Mouse (Mus musculus) brain, embryonic 18.5 days (tissue): Measurements from ENCODE around the gene Spaca6.
A peak's percentile ranks its signal among the peaks of the same experiment; 100 is the strongest.
"Not testable (repeated sequence)": the region's sequence is repeated elsewhere in the genome, so short reads cannot be mapped to it uniquely, and the experiment has no call there.

ENCODE experiments used
- DNase-seq: peaks from one replicate; pipeline ENCODE4 v3.0.0-alpha.2; 2012; ENCODE audit warnings: low read depth, low spot score

The Spaca6 gene

GRCm38 (mm10) chr17:17843534-17844261 lies 16.7 kb downstream of the Spaca6 start:
- DNase-seq = no peak

- DNase-seq = not testable (repeated sequence)
These were observed 17.6 kb downstream of the Spaca6 start for GRCm38 (mm10) chr17:17844606-17845005.

GRCm38 (mm10) chr17:17845187-17846027 lies 18.4 kb downstream of the Spaca6 start:
- DNase-seq = no peak

GRCm38 (mm10) chr17:17848988-17849387 lies 22.0 kb downstream of the Spaca6 start:
- DNase-seq = no peak

- DNase-seq = no peak
These were observed 23.2 kb downstream of the Spaca6 start for GRCm38 (mm10) chr17:17849906-17850712.

DNA sequence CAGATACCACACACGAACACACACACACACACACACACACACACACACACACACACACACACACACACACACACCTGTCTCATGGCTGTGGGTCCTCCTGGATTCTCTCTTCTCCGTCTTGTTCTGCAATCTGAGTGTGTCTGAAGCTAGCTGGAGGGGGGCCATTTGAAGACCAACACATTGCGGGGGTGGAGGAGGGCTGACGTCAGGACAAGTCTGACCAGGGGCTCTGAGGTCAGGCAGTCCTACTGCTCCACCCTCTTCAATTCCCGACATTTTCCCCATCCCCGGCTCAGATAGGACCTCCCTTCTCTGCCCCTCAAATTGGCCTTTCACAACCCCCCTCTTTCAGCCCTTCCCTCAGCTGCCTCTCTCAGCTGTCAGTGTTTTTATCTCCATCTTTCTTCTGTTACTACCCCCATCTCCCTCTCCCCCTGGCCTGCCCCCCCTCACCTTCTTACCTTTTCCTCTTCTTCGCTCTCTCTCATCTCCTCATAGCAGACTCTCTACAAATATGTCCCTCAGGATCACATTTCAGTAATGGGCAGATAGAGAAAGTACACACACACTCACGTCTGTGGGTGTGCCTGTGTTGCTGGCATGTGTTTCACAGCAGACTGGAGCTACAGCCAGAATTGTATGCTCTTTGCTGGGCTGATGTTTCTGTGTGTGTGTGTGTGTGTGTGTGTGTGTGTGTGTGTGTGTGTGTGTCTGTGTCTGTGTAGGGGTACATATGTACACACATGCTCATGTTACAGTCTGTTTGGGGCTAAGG lies 28.3 kb downstream of the Spaca6 start, which contains the start of gene Has1:
Gene Has1, minus strand, starts transcription at position 142 of the 775 bp plus-strand sequence.
- no peak for DNase-seq

DNA sequence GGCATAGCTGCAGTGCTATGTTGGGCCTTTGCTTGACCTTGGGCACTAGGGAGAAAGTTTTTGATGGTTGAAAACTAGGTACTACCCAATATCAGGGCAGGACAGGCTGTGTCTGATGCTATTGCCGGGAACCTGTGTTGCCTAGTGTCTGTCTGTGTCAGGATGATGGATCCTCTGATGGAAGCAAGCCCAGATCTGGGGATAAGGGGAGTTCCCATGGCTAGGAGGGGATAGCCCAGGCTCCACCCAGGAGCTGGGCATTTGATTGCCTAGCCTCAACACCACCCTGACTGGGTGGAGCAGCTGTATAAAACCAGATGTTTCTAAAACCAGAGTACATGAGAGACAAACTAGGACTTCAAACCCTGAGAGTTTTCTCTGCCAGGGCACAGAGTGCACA lies 29.7 kb downstream of the Spaca6 start:
- no peak for DNase-seq

DNA sequence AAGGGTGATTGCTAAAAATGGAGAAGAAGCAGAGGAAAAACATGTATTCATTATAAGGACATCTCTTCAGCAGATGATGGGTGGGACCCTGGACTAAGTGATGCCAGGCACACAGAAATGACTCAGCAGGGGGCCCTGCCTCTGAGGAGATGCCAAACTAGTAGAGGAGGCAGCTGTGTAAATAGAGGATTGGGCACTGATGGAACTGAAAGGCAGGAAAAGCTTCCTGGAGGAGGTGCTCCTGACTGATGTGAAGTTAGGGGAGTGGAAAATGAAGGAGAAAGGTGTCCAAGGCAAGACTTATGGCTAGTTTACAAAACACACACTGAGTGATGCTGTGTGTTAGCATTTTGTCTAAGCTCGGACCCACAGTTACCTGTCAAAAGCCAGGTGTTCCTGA lies 30.5 kb downstream of the Spaca6 start:
- no peak for DNase-seq

DNA sequence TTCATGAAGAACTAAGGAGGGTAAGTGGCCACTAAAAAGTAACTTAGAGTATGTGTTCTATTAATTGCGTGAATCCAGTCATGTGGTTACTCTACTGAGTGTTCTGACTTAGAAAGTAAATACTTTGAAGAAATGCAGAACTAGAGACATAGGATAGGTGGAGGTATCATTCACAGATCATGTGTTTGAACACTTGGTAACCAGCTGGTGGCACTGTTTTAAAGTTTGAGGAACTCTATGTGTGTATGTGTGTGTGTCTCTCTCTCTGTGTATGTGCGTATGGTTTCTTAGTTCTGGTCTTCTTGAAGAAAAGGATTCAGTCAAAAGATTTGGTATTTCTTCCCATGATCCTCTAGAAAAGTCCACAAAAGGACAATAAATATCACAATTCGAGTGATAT lies 33.2 kb downstream of the Spaca6 start:
- no peak for DNase-seq

- DNase-seq = no peak
These were observed 35.4 kb downstream of the Spaca6 start for GRCm38 (mm10) chr17:17862360-17862759.

DNA sequence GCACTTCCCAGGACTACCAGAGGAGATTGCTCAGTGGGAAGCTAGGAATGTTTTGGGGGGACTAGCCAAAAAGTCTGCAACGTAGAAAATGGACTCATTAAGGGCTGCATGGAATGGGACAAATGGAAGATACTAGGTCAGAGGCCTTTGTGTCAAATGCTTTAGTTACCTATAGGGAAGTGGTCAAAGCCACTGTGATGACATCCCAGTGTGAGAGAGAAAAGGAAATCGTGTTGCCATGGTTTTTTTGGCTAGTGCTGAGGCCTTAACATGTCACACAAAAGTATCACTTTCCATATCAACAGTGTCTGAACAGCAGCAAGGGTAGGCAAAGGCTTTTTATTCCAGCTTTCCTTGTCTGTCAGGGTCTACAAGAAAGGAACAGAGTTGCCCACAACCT lies 38.2 kb downstream of the Spaca6 start:
- DNase-seq = no peak

- peak; percentile 12 for DNase-seq
These were observed 40.0 kb downstream of the Spaca6 start for GRCm38 (mm10) chr17:17866801-17867469.

DNA sequence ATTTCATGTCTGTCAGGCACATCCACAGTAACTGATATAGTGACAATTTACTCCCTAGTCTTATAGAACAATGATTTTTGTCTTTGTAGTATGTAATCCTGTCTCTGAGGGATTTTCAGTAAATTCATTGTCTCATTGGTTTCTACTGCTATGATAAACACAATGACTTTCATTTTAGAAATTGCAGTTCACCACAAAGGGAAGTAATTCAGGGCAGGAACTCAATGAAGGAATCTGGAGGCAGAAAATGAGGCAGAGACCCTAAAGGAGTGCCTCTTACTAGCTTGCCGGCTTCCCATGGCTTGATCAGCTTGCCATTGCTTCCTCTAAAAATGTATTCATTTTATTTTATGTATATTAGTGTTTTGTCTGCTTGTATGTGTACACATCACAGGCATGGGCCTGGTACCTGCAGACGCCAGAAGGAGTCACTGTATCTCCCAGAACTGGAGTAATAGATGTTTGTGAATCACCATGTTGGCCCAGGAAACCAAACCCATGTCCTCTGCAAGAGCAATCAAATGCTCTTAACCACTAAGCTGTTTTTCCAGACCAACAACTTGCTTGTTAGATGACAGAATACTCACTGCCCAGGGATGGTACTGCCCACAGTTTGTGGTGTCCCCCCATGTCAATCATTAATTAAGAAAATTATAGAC lies 44.1 kb downstream of the Spaca6 start:
- DNase-seq = no peak

DNA sequence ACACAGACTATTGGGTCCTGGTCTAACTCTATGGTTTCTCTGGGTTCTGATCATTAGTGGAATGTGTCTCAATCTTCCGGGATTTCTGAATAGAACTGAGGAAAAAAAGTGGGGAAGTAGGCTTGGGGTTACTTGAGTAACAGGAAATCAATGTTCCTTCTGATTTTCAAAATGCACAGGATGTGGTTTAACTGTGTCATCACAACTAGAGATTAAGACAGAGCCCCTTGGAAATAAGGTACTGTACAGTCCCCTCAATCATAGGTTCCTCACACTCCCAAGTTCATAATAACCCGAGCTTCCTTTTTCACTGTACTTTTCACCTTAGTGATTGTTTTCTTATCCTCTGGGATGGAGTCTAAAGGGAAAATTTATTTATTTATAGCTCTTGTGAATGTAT lies 44.7 kb downstream of the Spaca6 start:
- no peak for DNase-seq

- no peak for DNase-seq
These were observed 52.4 kb downstream of the Spaca6 start for GRCm38 (mm10) chr17:17879347-17879746.

- no peak for DNase-seq
These were observed 55.7 kb downstream of the Spaca6 start for GRCm38 (mm10) chr17:17882672-17883071.

DNA sequence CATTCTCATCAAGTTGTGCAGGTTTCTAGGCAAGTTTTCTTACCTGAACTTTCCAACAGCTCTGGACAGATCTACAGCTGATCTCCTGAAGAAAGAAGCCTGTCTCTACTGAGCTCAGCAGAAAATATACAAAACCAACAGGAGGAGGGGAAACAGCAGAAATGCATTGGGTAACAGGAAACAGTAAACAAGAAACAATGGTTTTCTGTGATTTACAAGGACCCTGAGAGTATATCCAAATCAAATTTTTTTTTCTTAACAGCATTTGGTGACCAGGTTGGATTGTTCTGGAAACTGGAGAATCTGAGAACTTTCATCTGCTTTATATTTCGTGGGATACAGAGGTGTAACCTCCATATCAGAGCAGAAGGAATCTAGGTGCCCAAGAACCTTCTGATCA lies 56.9 kb downstream of the Spaca6 start, which contains the start of gene Fpr1:
Gene Fpr1, minus strand, starts transcription at position 101 of the 400 bp plus-strand sequence.
- no peak for DNase-seq

GRCm38 (mm10) chr17:17887774-17888248 lies 60.9 kb downstream of the Spaca6 start, which contains the start of the genes Fpr2 and Fpr3:
Fpr2 (plus strand) TSS chr17:17887824.
Fpr3 (plus strand) TSS chr17:17887852.
- no peak for DNase-seq

GRCm38 (mm10) chr17:17889732-17890425 lies 62.9 kb downstream of the Spaca6 start:
- no peak for DNase-seq
